Mouse (Mus musculus) G1E (cell line): Measurements from ENCODE around the gene Ddb1.

ENCODE experiments used
- CTCF ChIP-seq: IDR thresholded peaks from 2 replicates; pipeline ENCODE4 v1.5.1; 2012; ENCODE audit warnings: low read depth, low read length, inconsistent platforms, mixed read lengths
- GATA1 ChIP-seq: IDR thresholded peaks from 2 replicates; pipeline ENCODE4 v1.6.1; 2012; ENCODE audit warnings: borderline replicate concordance, low read length, inconsistent platforms, mixed read lengths
- GATA2 ChIP-seq: IDR thresholded peaks from 2 replicates; pipeline ENCODE4 v1.6.1; 2012; ENCODE audit warnings: low read depth, low read length, inconsistent platforms, borderline replicate concordance

DNA sequence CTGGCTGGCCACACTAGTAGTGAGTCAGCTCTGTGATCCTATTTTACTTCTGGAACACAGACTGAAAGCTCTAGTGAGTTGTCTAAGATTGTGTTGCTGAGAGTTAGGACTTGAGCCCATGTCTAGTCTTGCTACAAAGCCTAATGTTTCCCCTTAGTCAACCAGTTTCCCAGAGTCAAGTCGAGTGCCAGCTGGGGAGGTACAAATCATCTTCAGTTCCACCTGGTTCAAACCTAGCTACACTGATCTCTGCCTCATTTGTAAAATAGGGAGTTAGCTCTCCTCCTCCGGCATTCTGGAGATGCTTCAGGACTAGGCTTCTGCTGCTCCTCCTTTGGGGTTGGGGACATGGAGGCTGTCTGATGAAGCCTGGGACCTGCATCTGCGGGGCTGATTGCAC lies 593 bp upstream of the Ddb1 start:
- no peak for TF ChIP-seq GATA2
- TF ChIP-seq CTCF = no peak
- TF ChIP-seq GATA1 = no peak
